In genomic region chr13:51595404-51595803, GRCm38 (mm10) we compare ENCODE assay signal across 11 mouse cellular contexts. TPM values are rescaled to one million over a fixed set of nuclear protein-coding genes. Genes with fewer than 3 reads are reported as not detected.
DNase-seq lines count a peak whose midpoint lies in the region; ATAC-seq and TF ChIP-seq lines count a peak whose summit lies in the region.
"Had no signal": no experiment of that assay in that cellular context is flagged by ENCODE, and none has a peak within 500 bp of the region (broad histone marks: within the 10 kb centered on the region; RNA-seq: fewer than 3 reads in every experiment).

No protein-coding gene starts in this region.

- H3K9me3 ChIP-seq in heart, embryonic 14.5 days (ENCODE audit: control insufficient read depth, low read length): no peaks in the 10 kb centered on the region
- no peaks in the 10 kb centered on the region for H3K9me3 ChIP-seq in stomach, embryonic 14.5 days (ENCODE audit: control insufficient read depth, low read depth, low read length)
- no peaks in the 10 kb centered on the region for H3K9me3 ChIP-seq in stomach, postnatal 0 days (ENCODE audit: control insufficient read depth, low read length)
- no peaks in the 10 kb centered on the region for H3K9me3 ChIP-seq in limb, embryonic 12.5 days

- no peak overlapping the region for H3K27ac ChIP-seq in heart, embryonic 14.5 days (replicated peaks in 1 of 2; ENCODE audit: control insufficient read depth in 1 of 2, insufficient read depth in 1 of 2, low read depth in 2 of 2, low read length in 2 of 2)
- no peak overlapping the region for H3K27ac ChIP-seq in stomach, embryonic 14.5 days (ENCODE audit: low read length)
- H3K27ac ChIP-seq in stomach, postnatal 0 days (replicated peaks): no peak overlapping the region
- H3K27ac ChIP-seq in limb, embryonic 12.5 days: no peak overlapping the region

- no peak for ATAC-seq in heart, embryonic 14.5 days (ENCODE audit: insufficient number of reproducible peaks, insufficient read depth, low FRiP score, low read depth)
- ATAC-seq in stomach, embryonic 14.5 days (ENCODE audit: insufficient number of reproducible peaks, insufficient read depth, low FRiP score, low read depth): no peak
- no peak for ATAC-seq in stomach, postnatal 0 days (ENCODE audit: low FRiP score, low TSS enrichment)
- ATAC-seq in limb, embryonic 12.5 days (ENCODE audit: insufficient number of reproducible peaks, insufficient read depth, low FRiP score, low TSS enrichment, low read depth): no peak
- ATAC-seq in cerebellum, adult (ENCODE audit: insufficient number of reproducible peaks, low FRiP score, low TSS enrichment): no peak

- intact Hi-C loops in heart, postnatal 36 days (cut with DNase I): no loop called here

- no peaks in the 10 kb centered on the region for H3K36me3 ChIP-seq in heart, embryonic 14.5 days (ENCODE audit: control insufficient read depth, insufficient read depth, low read length)
- H3K36me3 ChIP-seq in stomach, embryonic 14.5 days (ENCODE audit: control insufficient read depth, insufficient read depth, low read length): no peaks in the 10 kb centered on the region
- no peaks in the 10 kb centered on the region for H3K36me3 ChIP-seq in stomach, postnatal 0 days (ENCODE audit: control insufficient read depth, insufficient read depth, low read length)
- no peaks in the 10 kb centered on the region for H3K36me3 ChIP-seq in limb, embryonic 12.5 days

- no peak for TF ChIP-seq CTCF in stomach, postnatal 0 days (IDR thresholded peaks at IDR 0.05; ENCODE audit: low read depth)

- H3K27me3 ChIP-seq in heart, embryonic 14.5 days (ENCODE audit: control insufficient read depth, insufficient read depth, low read length): no peaks in the 10 kb centered on the region
- H3K27me3 ChIP-seq in stomach, embryonic 14.5 days (ENCODE audit: control insufficient read depth, insufficient read depth, low read length): no peaks in the 10 kb centered on the region
- no peaks in the 10 kb centered on the region for H3K27me3 ChIP-seq in stomach, postnatal 0 days (ENCODE audit: control insufficient read depth, insufficient read depth, low read length)
- peaks cover 29% of the 10 kb centered on the region for H3K27me3 ChIP-seq in limb, embryonic 12.5 days

- no peak for TF ChIP-seq EP300 in stomach, postnatal 0 days (optimal IDR thresholded peaks at IDR 0.05)

- peaks cover 0 to 7% of the 10 kb centered on the region in 2 experiments; a peak in 1 of 4 replicates for H3K4me1 ChIP-seq in heart, embryonic 14.5 days (ENCODE audit: control insufficient read depth in 2 of 2, insufficient read depth in 2 of 2, low read length in 2 of 2)
- H3K4me1 ChIP-seq in stomach, embryonic 14.5 days (ENCODE audit: control insufficient read depth, insufficient read depth, low read length): no peaks in the 10 kb centered on the region
- H3K4me1 ChIP-seq in stomach, postnatal 0 days (replicated peaks; ENCODE audit: control insufficient read depth, insufficient read depth): no peaks in the 10 kb centered on the region; the same call in 1 of the 2 replicates
- H3K4me1 ChIP-seq in limb, embryonic 12.5 days (replicated peaks): peaks cover 8% of the 10 kb centered on the region; the same call in 1 of the 2 replicates

- peak overlapping the region in 1 of 2 experiments; percentile 49; a peak in 2 of 4 replicates for H3K4me3 ChIP-seq in heart, embryonic 14.5 days (ENCODE audit: control insufficient read depth in 1 of 2, insufficient read depth in 1 of 2, low read depth in 1 of 2, low read length in 2 of 2)
- H3K4me3 ChIP-seq in stomach, embryonic 14.5 days (ENCODE audit: low read depth, low read length): no peak overlapping the region
- no peak overlapping the region for H3K4me3 ChIP-seq in stomach, postnatal 0 days (ENCODE audit: low read depth, low read length)
- H3K4me3 ChIP-seq in limb, embryonic 12.5 days (replicated peaks): 0 out of 2 replicates have a peak overlapping the region, but pooled peaks have one; percentile 46

- no peak overlapping the region for H3K9ac ChIP-seq in heart, embryonic 14.5 days (ENCODE audit: low read length)
- no peak overlapping the region for H3K9ac ChIP-seq in stomach, embryonic 14.5 days (replicated peaks; ENCODE audit: low read depth, low read length)
- no peak overlapping the region for H3K9ac ChIP-seq in stomach, postnatal 0 days (ENCODE audit: low read length)
- H3K9ac ChIP-seq in limb, embryonic 12.5 days (replicated peaks): no peak overlapping the region

- H3K4me2 ChIP-seq in heart, embryonic 14.5 days (ENCODE audit: low read length): peak overlapping the region; percentile 97
- H3K4me2 ChIP-seq in stomach, embryonic 14.5 days (replicated peaks; ENCODE audit: low read depth, low read length): peak overlapping the region; percentile 94; the same call in 1 of the 2 replicates
- H3K4me2 ChIP-seq in stomach, postnatal 0 days (replicated peaks; ENCODE audit: low read depth): no peak overlapping the region
- H3K4me2 ChIP-seq in limb, embryonic 12.5 days: peak overlapping the region; percentile 91

- DNase-seq in heart, postnatal 36 days: no peak
- DNase-seq in stomach, postnatal 0 days (ENCODE audit: low spot score): no peak
- no peak for DNase-seq in c-Kit-positive CD71-positive TER-119-positive erythroid progenitor cells, embryonic 14.5 days (ENCODE audit: low spot score)
- no peak for DNase-seq in spleen, postnatal 4 days (ENCODE audit: low spot score in 2 of 2)
- DNase-seq: cerebellum, adult 9-11 months; gastrocnemius, postnatal 10 days had no signal

- 54% methylated on average over 11 of the region's 11 CpGs for WGBS in heart, embryonic 14.5 days
- WGBS in stomach, embryonic 14.5 days: 39% methylated on average over 11 of the region's 11 CpGs
- WGBS in stomach, postnatal 0 days: 49% methylated on average over 11 of the region's 11 CpGs
- 36% methylated on average over 11 of the region's 11 CpGs for WGBS in limb, embryonic 12.5 days

RNA-seq across cellular contexts. Expression of gene Shc3, which starts 26.2 kb away (rescaled TPM):
- 0.12 TPM in 1 of 2 replicates, not detected in the other for polyA plus RNA-seq in heart, embryonic 14.5 days (2014; fragmentation: Nextera tagmentation; extraction: Ambion mirVana)
- 1 to 10 TPM; 1.4 to 2.2 TPM for total RNA-seq in heart, postnatal 36 days (2021)
- polyA plus RNA-seq in stomach, embryonic 14.5 days (2014; fragmentation: Nextera tagmentation; extraction: Ambion mirVana): 0.46 and 0.50 TPM in 2 replicates
- polyA plus RNA-seq in stomach, postnatal 0 days (2015; fragmentation: Nextera tagmentation; extraction: Ambion mirVana): 0.28 and 0.31 TPM in 2 replicates
- polyA plus RNA-seq in limb, embryonic 12.5 days (2016; fragmentation: Nextera tagmentation; extraction: Ambion mirVana): 0.31 and 0.63 TPM in 2 replicates
- total RNA-seq: megakaryocyte, adult 5-6 weeks had no signal

RNA-seq across cellular contexts. Expression of gene Cks2, which starts 49.6 kb away (rescaled TPM):
- 280 and 300 TPM in 2 replicates for polyA plus RNA-seq in heart, embryonic 14.5 days (2014; fragmentation: Nextera tagmentation; extraction: Ambion mirVana)
- total RNA-seq in heart, postnatal 36 days (2021): 1 to 10 TPM; 1.6 to 1.8 TPM
- polyA plus RNA-seq in stomach, embryonic 14.5 days (2014; fragmentation: Nextera tagmentation; extraction: Ambion mirVana): 348 and 373 TPM in 2 replicates
- 97.1 and 128 TPM in 2 replicates for polyA plus RNA-seq in stomach, postnatal 0 days (2015; fragmentation: Nextera tagmentation; extraction: Ambion mirVana)
- 351 and 364 TPM in 2 replicates for polyA plus RNA-seq in limb, embryonic 12.5 days (2016; fragmentation: Nextera tagmentation; extraction: Ambion mirVana)

RNA-seq across cellular contexts. Expression of gene Secisbp2, which starts 56.1 kb away (rescaled TPM):
- polyA plus RNA-seq in heart, embryonic 14.5 days (2014; fragmentation: Nextera tagmentation; extraction: Ambion mirVana): 26.0 and 27.7 TPM in 2 replicates
- total RNA-seq in heart, postnatal 36 days (2021): 10 to 100 TPM; 12.6 to 14.2 TPM
- polyA plus RNA-seq in stomach, embryonic 14.5 days (2014; fragmentation: Nextera tagmentation; extraction: Ambion mirVana): 34.2 and 35.3 TPM in 2 replicates
- 21.2 and 21.4 TPM in 2 replicates for polyA plus RNA-seq in stomach, postnatal 0 days (2015; fragmentation: Nextera tagmentation; extraction: Ambion mirVana)
- polyA plus RNA-seq in limb, embryonic 12.5 days (2016; fragmentation: Nextera tagmentation; extraction: Ambion mirVana): 26.5 and 29.4 TPM in 2 replicates
